In genomic region chr17:28516881-28517280, GRCm38 (mm10) we compare ENCODE assay signal across 10 mouse cellular contexts. TPM values are rescaled to one million over a fixed set of nuclear protein-coding genes. Genes with fewer than 3 reads are reported as not detected.
DNase-seq lines count a peak whose midpoint lies in the region; ATAC-seq and TF ChIP-seq lines count a peak whose summit lies in the region.
"Had no signal": no experiment of that assay in that cellular context is flagged by ENCODE, and none has a peak within 500 bp of the region (broad histone marks: within the 10 kb centered on the region; RNA-seq: fewer than 3 reads in every experiment).

No protein-coding gene starts in this region.

- DNase-seq in heart, adult 11 months: peak; percentile 95
- DNase-seq in heart, adult 9 months (ENCODE audit: low spot score in 2 of 2): no peak
- DNase-seq in lung, postnatal 0 days (ENCODE audit: low spot score): no peak
- no peak for DNase-seq in lung, adult 18-20 months
- DNase-seq in natural killer cell, adult 2 months (ENCODE audit: low spot score in 2 of 2): no peak
- DNase-seq: liver, embryonic 13.5 days had no signal

- H3K36me3 ChIP-seq in lung, postnatal 0 days (ENCODE audit: insufficient read depth, low read length): no peaks in the 10 kb centered on the region
- no peaks in the 10 kb centered on the region for H3K36me3 ChIP-seq in intestine, embryonic 16.5 days (ENCODE audit: control insufficient read depth, insufficient read depth, low read length)
- H3K36me3 ChIP-seq in stomach, embryonic 16.5 days (ENCODE audit: control insufficient read depth, insufficient read depth, low read length): no peaks in the 10 kb centered on the region
- no peaks in the 10 kb centered on the region for H3K36me3 ChIP-seq in liver, embryonic 12.5 days
- H3K36me3 ChIP-seq: liver, embryonic 13.5 days had no signal

- TF ChIP-seq EP300 in lung, postnatal 0 days (IDR thresholded peaks at IDR 0.05): no peak

- WGBS in lung, postnatal 0 days: 65% methylated on average over 4 of the region's 4 CpGs
- 66% methylated on average over 4 of the region's 4 CpGs for WGBS in intestine, embryonic 16.5 days
- WGBS in stomach, embryonic 16.5 days: 67% methylated on average over 4 of the region's 4 CpGs
- WGBS in liver, embryonic 12.5 days (ENCODE audit: insufficient replicate concordance): 24% methylated on average over 4 of the region's 4 CpGs

- peak; percentile 34 for TF ChIP-seq CTCF in lung, postnatal 0 days (IDR thresholded peaks at IDR 0.05)

- H3K4me3 ChIP-seq in lung, postnatal 0 days (ENCODE audit: low read depth, low read length): peak overlapping the region; percentile 31
- no peak overlapping the region for H3K4me3 ChIP-seq in intestine, embryonic 16.5 days (ENCODE audit: low read length)
- peak overlapping the region; percentile 52 for H3K4me3 ChIP-seq in stomach, embryonic 16.5 days (replicated peaks; ENCODE audit: low read length)
- no peak overlapping the region for H3K4me3 ChIP-seq in liver, embryonic 12.5 days

- no peak for ATAC-seq in lung, postnatal 0 days
- no peak for ATAC-seq in intestine, embryonic 16.5 days
- ATAC-seq in stomach, embryonic 16.5 days (ENCODE audit: insufficient read depth, low FRiP score): no peak
- no peak for ATAC-seq in liver, embryonic 12.5 days

- H3K4me1 ChIP-seq in lung, postnatal 0 days (ENCODE audit: insufficient read depth, low read depth, low read length): peaks cover 49% of the 10 kb centered on the region
- peaks cover 59% of the 10 kb centered on the region for H3K4me1 ChIP-seq in intestine, embryonic 16.5 days (ENCODE audit: control insufficient read depth, insufficient read depth, low read length)
- peaks cover 41% of the 10 kb centered on the region for H3K4me1 ChIP-seq in stomach, embryonic 16.5 days (ENCODE audit: control insufficient read depth, insufficient read depth, low read length)
- H3K4me1 ChIP-seq in liver, embryonic 12.5 days: peaks cover 42% of the 10 kb centered on the region

- H3K27me3 ChIP-seq in lung, postnatal 0 days (replicated peaks; ENCODE audit: insufficient read depth, low read length): no peaks in the 10 kb centered on the region
- H3K27me3 ChIP-seq in intestine, embryonic 16.5 days (replicated peaks; ENCODE audit: control insufficient read depth, insufficient read depth, low read length): no peaks in the 10 kb centered on the region
- H3K27me3 ChIP-seq in stomach, embryonic 16.5 days (ENCODE audit: control insufficient read depth, insufficient read depth, low read length): no peaks in the 10 kb centered on the region; the same call in 1 of the 2 replicates
- peaks cover 87% of the 10 kb centered on the region for H3K27me3 ChIP-seq in liver, embryonic 12.5 days (replicated peaks)

- peak overlapping the region; percentile 97 for H3K27ac ChIP-seq in lung, postnatal 0 days (ENCODE audit: low read length)
- peak overlapping the region; percentile 65 for H3K27ac ChIP-seq in intestine, embryonic 16.5 days (ENCODE audit: low read length)
- peak overlapping the region; percentile 95 for H3K27ac ChIP-seq in stomach, embryonic 16.5 days (ENCODE audit: low read length)
- no peak overlapping the region for H3K27ac ChIP-seq in liver, embryonic 12.5 days
- H3K27ac ChIP-seq: liver, embryonic 13.5 days had no signal

- no peaks in the 10 kb centered on the region for H3K9me3 ChIP-seq in lung, postnatal 0 days (ENCODE audit: low read length)
- no peaks in the 10 kb centered on the region for H3K9me3 ChIP-seq in intestine, embryonic 16.5 days (ENCODE audit: control insufficient read depth, low read length)
- no peaks in the 10 kb centered on the region for H3K9me3 ChIP-seq in stomach, embryonic 16.5 days (replicated peaks; ENCODE audit: control insufficient read depth, low read length)
- no peaks in the 10 kb centered on the region for H3K9me3 ChIP-seq in liver, embryonic 12.5 days (replicated peaks)
- H3K9me3 ChIP-seq: liver, embryonic 13.5 days had no signal

- peak overlapping the region; percentile 34; the same call in 1 of the 2 replicates for H3K9ac ChIP-seq in lung, postnatal 0 days (replicated peaks; ENCODE audit: low read depth)
- no peak overlapping the region for H3K9ac ChIP-seq in intestine, embryonic 16.5 days (ENCODE audit: low read depth, low read length)
- no peak overlapping the region for H3K9ac ChIP-seq in stomach, embryonic 16.5 days (ENCODE audit: low read length)
- no peak overlapping the region for H3K9ac ChIP-seq in liver, embryonic 12.5 days
- H3K9ac ChIP-seq: liver, embryonic 13.5 days had no signal

- peak overlapping the region; percentile 73 for H3K4me2 ChIP-seq in lung, postnatal 0 days (replicated peaks; ENCODE audit: low read depth, low read length)
- peak overlapping the region; percentile 95; the same call in 1 of the 2 replicates for H3K4me2 ChIP-seq in intestine, embryonic 16.5 days (ENCODE audit: low read depth, low read length)
- H3K4me2 ChIP-seq in stomach, embryonic 16.5 days (ENCODE audit: low read depth, low read length): peak overlapping the region; percentile 96; the same call in 1 of the 2 replicates
- H3K4me2 ChIP-seq in liver, embryonic 12.5 days: no peak overlapping the region

RNA-seq across cellular contexts. Expression of gene Fkbp5, which starts 0.4 kb away (rescaled TPM):
- polyA plus RNA-seq in lung, postnatal 0 days (2015; fragmentation: Nextera tagmentation; extraction: Ambion mirVana): 15.8 and 26.9 TPM in 2 replicates
- polyA plus RNA-seq in intestine, embryonic 16.5 days (2015; fragmentation: Nextera tagmentation; extraction: Ambion mirVana): 22.0 and 27.3 TPM in 2 replicates
- polyA plus RNA-seq in stomach, embryonic 16.5 days (2015; fragmentation: Nextera tagmentation; extraction: Ambion mirVana): 25.5 and 27.1 TPM in 2 replicates
- 16.6 and 17.0 TPM in 2 replicates for polyA plus RNA-seq in liver, embryonic 12.5 days (2016; fragmentation: Nextera tagmentation; extraction: Ambion mirVana)

RNA-seq across cellular contexts. Expression of gene Armc12, which starts 13.7 kb away (rescaled TPM):
- not detected in 2 replicates for polyA plus RNA-seq in lung, postnatal 0 days (2015; fragmentation: Nextera tagmentation; extraction: Ambion mirVana)
- polyA plus RNA-seq in intestine, embryonic 16.5 days (2015; fragmentation: Nextera tagmentation; extraction: Ambion mirVana): not detected in 2 replicates
- not detected in 2 replicates for polyA plus RNA-seq in stomach, embryonic 16.5 days (2015; fragmentation: Nextera tagmentation; extraction: Ambion mirVana)
- not detected in 2 replicates for polyA plus RNA-seq in liver, embryonic 12.5 days (2016; fragmentation: Nextera tagmentation; extraction: Ambion mirVana)
- polyA plus RNA-seq: heart, embryonic 11.5 days; liver, embryonic 13.5 days had no signal

RNA-seq across cellular contexts. Expression of gene Clpsl2, which starts 32.3 kb away (rescaled TPM):
- not detected in 2 replicates for polyA plus RNA-seq in lung, postnatal 0 days (2015; fragmentation: Nextera tagmentation; extraction: Ambion mirVana)
- not detected in 2 replicates for polyA plus RNA-seq in intestine, embryonic 16.5 days (2015; fragmentation: Nextera tagmentation; extraction: Ambion mirVana)
- not detected in 2 replicates for polyA plus RNA-seq in stomach, embryonic 16.5 days (2015; fragmentation: Nextera tagmentation; extraction: Ambion mirVana)
- not detected in 2 replicates for polyA plus RNA-seq in liver, embryonic 12.5 days (2016; fragmentation: Nextera tagmentation; extraction: Ambion mirVana)
- polyA plus RNA-seq: heart, embryonic 11.5 days; liver, embryonic 13.5 days had no signal

RNA-seq across cellular contexts. Expression of gene Clps, which starts 43.7 kb away (rescaled TPM):
- 0.32 and 0.42 TPM in 2 replicates for polyA plus RNA-seq in lung, postnatal 0 days (2015; fragmentation: Nextera tagmentation; extraction: Ambion mirVana)
- 1,810 and 2,508 TPM in 2 replicates for polyA plus RNA-seq in intestine, embryonic 16.5 days (2015; fragmentation: Nextera tagmentation; extraction: Ambion mirVana)
- 3,124 and 3,837 TPM in 2 replicates for polyA plus RNA-seq in stomach, embryonic 16.5 days (2015; fragmentation: Nextera tagmentation; extraction: Ambion mirVana)
- 2.3 and 3.6 TPM in 2 replicates for polyA plus RNA-seq in liver, embryonic 12.5 days (2016; fragmentation: Nextera tagmentation; extraction: Ambion mirVana)
- polyA plus RNA-seq: heart, embryonic 11.5 days had no signal

RNA-seq across cellular contexts. Expression of gene Lhfpl5, which starts 58.6 kb away (rescaled TPM):
- 0.07 and 0.25 TPM in 2 replicates for polyA plus RNA-seq in lung, postnatal 0 days (2015; fragmentation: Nextera tagmentation; extraction: Ambion mirVana)
- polyA plus RNA-seq in intestine, embryonic 16.5 days (2015; fragmentation: Nextera tagmentation; extraction: Ambion mirVana): 0.92 and 1.0 TPM in 2 replicates
- 0.82 and 0.87 TPM in 2 replicates for polyA plus RNA-seq in stomach, embryonic 16.5 days (2015; fragmentation: Nextera tagmentation; extraction: Ambion mirVana)
- 0.16 and 0.32 TPM in 2 replicates for polyA plus RNA-seq in liver, embryonic 12.5 days (2016; fragmentation: Nextera tagmentation; extraction: Ambion mirVana)
- polyA plus RNA-seq: heart, embryonic 11.5 days; liver, embryonic 13.5 days had no signal

Comparison
In these comparisons a context has a peak if more than half of its experiments do, and no peak if none do; other contexts are left out.
1. H3K4me3 ChIP-seq: peak in lung, postnatal 0 days (single experiment) and stomach, embryonic 16.5 days (single experiment); none in intestine, embryonic 16.5 days (single experiment) and liver, embryonic 12.5 days (single experiment).